32 mouse cellular contexts compared by ENCODE assay signal in the genomic region with DNA sequence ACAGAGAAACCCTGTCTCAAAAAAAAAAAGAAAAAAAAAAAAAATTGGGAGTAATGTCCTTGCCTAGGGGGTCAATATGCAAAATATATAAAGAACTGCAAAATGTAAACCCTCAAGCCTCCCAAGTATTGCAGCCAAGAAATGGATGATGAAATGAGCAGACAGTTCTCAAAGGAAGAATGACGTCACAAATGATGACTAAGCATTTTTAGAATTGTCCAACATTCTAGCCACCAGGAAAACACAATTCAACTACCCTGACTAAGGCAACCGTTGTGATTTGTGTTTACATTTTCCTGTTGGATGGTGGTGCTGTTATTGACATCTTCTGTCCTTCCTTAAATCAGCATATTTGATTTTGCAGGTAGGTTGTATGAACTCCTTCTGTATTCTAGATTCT. TPM values are rescaled to one million over a fixed set of nuclear protein-coding genes. Genes with fewer than 3 reads are reported as not detected.
DNase-seq lines count a peak whose midpoint lies in the region; ATAC-seq and TF ChIP-seq lines count a peak whose summit lies in the region.
"Had no signal": no experiment of that assay in that cellular context is flagged by ENCODE, and none has a peak within 500 bp of the region (broad histone marks: within the 10 kb centered on the region; RNA-seq: fewer than 3 reads in every experiment).

No protein-coding gene starts in this region.

- H3K9ac ChIP-seq in ES-E14 (ENCODE audit: insufficient read depth, low read depth, low read length, poor library complexity, severe bottlenecking) = no peak overlapping the region
- H3K9ac ChIP-seq: embryonic facial prominence, embryonic 13.5 days; forebrain, embryonic 13.5 days; heart, embryonic 13.5 days; hindbrain, embryonic 14.5 days had no signal

- no peaks in the 10 kb centered on the region for H3K36me3 ChIP-seq in ES-E14 (ENCODE audit: control insufficient read depth, insufficient read depth, low read length, poor library complexity, severe bottlenecking)
- H3K36me3 ChIP-seq in kidney, adult 2 months (ENCODE audit: control insufficient read depth, insufficient read depth, low read length) = no peaks in the 10 kb centered on the region
- H3K36me3 ChIP-seq: embryonic facial prominence, embryonic 10.5 days; embryonic facial prominence, embryonic 13.5 days; heart, embryonic 10.5 days; heart, embryonic 13.5 days had no signal

- ATAC-seq in monocyte, adult 5-6 weeks (replicated peaks; ENCODE audit: insufficient number of reproducible peaks, low FRiP score, low TSS enrichment, poor library complexity, severe bottlenecking) = no peak
- ATAC-seq: activated CD4-positive, CD25-positive, alpha-beta regulatory T cell, adult 4 months; forebrain, embryonic 13.5 days; forebrain, embryonic 16.5 days; intestine, postnatal 0 days had no signal

- DNase-seq in 416B (ENCODE audit: low read depth) (peak; percentile 35), ES-E14 (ENCODE audit: low read depth, low spot score) (no peak), NIH3T3 (ENCODE audit: low read depth) (peak; percentile 46)
- DNase-seq in kidney, adult 2 months = no peak
- DNase-seq in layer of hippocampus, postnatal 36 days = no peak
- DNase-seq: adrenal gland, postnatal 10 days; adrenal gland, postnatal 36 days; B cell, adult 2 months; cerebellum, adult 11 months; cerebellum, adult 2 months; cerebellum, adult 9-11 months; cerebellum, postnatal 25 days; gastrocnemius, postnatal 10 days; gastrocnemius, postnatal 36 days; heart, adult 2 months; heart, postnatal 14 days; heart, postnatal 4 days had no signal

- no peaks in the 10 kb centered on the region for H3K9me3 ChIP-seq in ES-E14 (ENCODE audit: control insufficient read depth, insufficient read depth, low read depth, low read length)
- H3K9me3 ChIP-seq: embryonic facial prominence, embryonic 10.5 days; embryonic facial prominence, embryonic 13.5 days; forebrain, embryonic 13.5 days; heart, embryonic 10.5 days; heart, embryonic 13.5 days had no signal

- H3K27ac ChIP-seq in ES-E14 (ENCODE audit: insufficient read depth, low read depth, low read length, poor library complexity, severe bottlenecking) = no peak overlapping the region
- no peak overlapping the region for H3K27ac ChIP-seq in kidney, adult 2 months (ENCODE audit: insufficient read depth, low read depth, low read length)
- H3K27ac ChIP-seq: embryonic facial prominence, embryonic 10.5 days; embryonic facial prominence, embryonic 13.5 days; forebrain, embryonic 13.5 days; heart, adult 2 months; heart, embryonic 10.5 days; heart, embryonic 13.5 days; hindbrain, embryonic 14.5 days had no signal

- H3K4me1 ChIP-seq in ES-E14 (ENCODE audit: control insufficient read depth in 2 of 2, insufficient read depth in 2 of 2, low read length in 2 of 2, poor library complexity in 1 of 2) = peaks cover 0 to 1% of the 10 kb centered on the region in 2 experiments; a peak in 1 of 4 replicates
- H3K4me1 ChIP-seq in kidney, adult 2 months (ENCODE audit: control insufficient read depth, insufficient read depth, low read length) = no peaks in the 10 kb centered on the region
- H3K4me1 ChIP-seq: embryonic facial prominence, embryonic 10.5 days; embryonic facial prominence, embryonic 13.5 days; forebrain, embryonic 13.5 days; heart, embryonic 10.5 days had no signal

- no peak overlapping the region for H3K4me3 ChIP-seq in ES-E14 (ENCODE audit: insufficient read depth in 1 of 2, low read depth in 1 of 2, low read length in 2 of 2, poor library complexity in 1 of 2, severe bottlenecking in 1 of 2)
- H3K4me3 ChIP-seq in kidney, adult 2 months (ENCODE audit: insufficient read depth, low read depth, low read length) = no peak overlapping the region
- H3K4me3 ChIP-seq: embryonic facial prominence, embryonic 10.5 days; embryonic facial prominence, embryonic 13.5 days; erythroblast, embryonic 14.5 days; forebrain, embryonic 13.5 days; heart, adult 2 months; heart, embryonic 10.5 days; heart, embryonic 13.5 days had no signal

- 72% methylated on average over 2 of the region's 2 CpGs for WGBS in kidney, adult 2 months

- TF ChIP-seq POLR2A in kidney, adult 2 months (IDR thresholded peaks at IDR 0.05; ENCODE audit: low read depth, low read length) = no peak

- no peak for TF ChIP-seq CTCF in kidney, adult 2 months (conservative IDR thresholded peaks at IDR 0.05; ENCODE audit: insufficient read depth, insufficient read length, low read depth, low read length)

- in situ Hi-C loops in ES-E14 (cut with MboI; ENCODE audit: low sequenced_read_pairs in 2 of 2, unreplicated experiment in 2 of 2) = no loop called here

- no peaks in the 10 kb centered on the region for H3K27me3 ChIP-seq in kidney, adult 2 months (replicated peaks; ENCODE audit: control insufficient read depth, insufficient read depth, low read length)
- H3K27me3 ChIP-seq: embryonic facial prominence, embryonic 13.5 days; forebrain, embryonic 13.5 days; heart, embryonic 13.5 days had no signal

TF ChIP-seq in ES-E14, 5 proteins besides CTCF, POLR2A, EP300 and RAD21:
- TF ChIP-seq MAFK (IDR thresholded peaks at IDR 0.05; ENCODE audit: insufficient read depth, low read depth, low read length) = peak; percentile 96
- no peak for TF ChIP-seq HCFC1 (IDR thresholded peaks at IDR 0.05; ENCODE audit: borderline replicate concordance, insufficient read depth, low read length)

RNA-seq across cellular contexts. Expression of gene Vip, which starts 42.3 kb away (rescaled TPM):
- total RNA-seq in ES-E14 (2012; rRNA removed) = not detected in 2 replicates
- polyA plus RNA-seq in kidney, adult 2 months (2012; rRNA removed) = not detected in 2 replicates
- total RNA-seq in monocyte, adult 5-6 weeks (2017) = not detected in 3 replicates
- total RNA-seq in layer of hippocampus, postnatal 36 days (2021) = 10 to 100 TPM; 14.8 to 16.6 TPM
- total RNA-seq: adrenal gland, adult 18-20 months; common myeloid progenitor, adult 5-6 weeks; gastrocnemius, adult 18-20 months; gastrocnemius, postnatal 36 days; granulocyte monocyte progenitor cell, adult 5-6 weeks; heart, adult 2 months; heart, postnatal 14 days had no signal
- polyA plus RNA-seq: activated CD4-positive, CD25-positive, alpha-beta regulatory T cell, adult 4 months; embryonic facial prominence, embryonic 10.5 days; embryonic facial prominence, embryonic 13.5 days; erythroblast, embryonic 14.5 days; forebrain, embryonic 16.5 days; heart, adult 2 months; heart, embryonic 10.5 days; heart, embryonic 13.5 days had no signal

Comparison
In these comparisons a context has a peak if more than half of its experiments do, and no peak if none do; other contexts are left out.
1. DNase-seq: peak in 416B (single experiment) and NIH3T3 (single experiment); none in ES-E14 (single experiment), kidney, adult 2 months (single experiment) and layer of hippocampus, postnatal 36 days (0 of 2).
2. RNA of gene Vip, which starts 42.3 kb away (total RNA-seq): 14.8 to 16.6 TPM in layer of hippocampus, postnatal 36 days; not detected in ES-E14 and not detected in monocyte, adult 5-6 weeks; every median in the first group is over 10 times any median in the second.